Mouse (Mus musculus): Measurements from ENCODE around the gene Sit1.
"Not testable (repeated sequence)": the region's sequence is repeated elsewhere in the genome, so short reads cannot be mapped to it uniquely, and the experiment has no call there.

Sit1 gene

DNA sequence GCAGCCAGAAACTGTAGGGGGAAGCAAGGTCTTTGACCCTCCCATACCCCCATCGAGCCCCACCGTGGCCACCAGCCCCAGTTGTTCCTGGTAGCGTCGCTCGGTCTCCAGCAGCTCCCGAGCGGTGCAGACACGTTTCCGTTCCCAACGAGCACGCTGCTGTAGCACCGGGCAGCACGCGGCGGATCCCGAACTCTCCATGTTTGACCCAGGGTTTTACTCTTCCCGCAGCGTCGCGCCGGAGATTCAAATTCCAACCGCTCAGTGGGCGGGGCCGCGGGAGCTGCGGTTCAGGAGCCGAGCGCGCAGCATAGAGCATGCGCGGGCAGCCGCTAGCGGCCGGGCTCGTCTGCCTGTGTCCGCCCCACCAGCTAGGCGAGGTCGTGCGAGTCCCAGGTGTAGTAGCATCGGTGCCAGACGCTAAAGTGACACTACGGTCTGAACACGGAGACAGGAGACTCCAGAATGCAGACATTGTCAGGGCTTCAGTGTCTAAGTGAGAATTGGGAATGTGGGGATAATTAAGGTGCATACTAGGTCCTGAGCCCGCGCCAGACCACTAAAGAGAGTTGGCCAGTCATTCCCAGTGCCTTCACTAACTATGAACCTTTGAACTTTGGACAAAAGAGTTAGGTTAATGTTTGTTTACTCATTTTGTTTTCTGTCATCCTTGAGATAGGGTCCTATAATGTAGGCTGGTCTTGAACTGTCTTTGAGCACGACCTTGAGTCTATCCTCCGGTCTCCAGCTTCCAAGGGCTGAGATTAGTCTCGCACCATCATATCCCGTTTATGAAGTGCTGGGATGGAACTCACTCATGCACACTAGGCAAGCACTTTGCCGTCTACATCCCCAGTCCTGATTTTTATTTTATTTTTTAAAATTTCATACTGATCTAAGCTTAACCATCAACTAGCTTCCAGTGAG, 16.1 kb upstream of the Sit1 start, which contains the start of gene Arhgef39:
Gene Arhgef39 (minus strand): TSS at position 289 of the 927 bp plus-strand sequence.
- DNase-seq (ENCODE audit: low spot score): peak; percentile 92

DNA sequence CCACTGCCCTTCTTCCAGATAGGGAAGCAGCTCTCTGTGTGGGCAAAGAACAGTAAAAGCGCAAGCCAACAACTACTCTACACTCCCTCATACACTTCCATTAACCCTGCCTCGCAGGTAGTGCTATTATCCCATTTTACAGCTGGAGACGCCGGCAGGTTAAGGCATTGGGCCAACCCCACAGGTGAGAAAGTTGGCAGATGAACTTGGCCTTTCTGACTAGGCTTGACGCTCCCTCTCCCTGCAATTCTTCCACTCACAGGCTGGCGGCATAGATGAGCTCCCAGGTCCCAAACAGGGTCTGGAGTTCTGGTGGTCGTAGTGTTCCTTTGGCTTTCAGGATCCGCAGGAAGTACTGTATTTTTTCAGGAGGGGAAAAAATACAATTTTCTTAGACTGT, 15.4 kb upstream of the Sit1 start:
- peak; percentile 83 for DNase-seq (ENCODE audit: low spot score)

DNA sequence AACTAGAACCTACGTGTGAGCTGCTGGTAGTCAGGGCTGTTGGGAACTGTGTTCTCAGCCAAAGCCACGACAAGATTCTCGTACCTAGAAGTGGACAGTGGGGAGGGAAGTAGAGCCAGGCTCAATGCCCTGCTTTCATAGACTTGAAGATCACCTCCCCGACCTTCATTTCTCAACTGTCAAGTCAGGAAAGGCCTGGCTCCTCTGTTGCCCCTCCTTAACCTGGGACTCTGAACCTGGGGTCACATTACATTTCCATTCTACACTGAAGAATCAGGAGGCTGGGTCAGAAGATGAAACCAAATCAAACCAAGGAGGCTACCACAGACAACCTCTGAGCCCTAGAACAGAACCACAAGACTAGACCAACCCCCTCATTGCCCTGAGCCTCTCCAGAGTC, 14.4 kb upstream of the Sit1 start:
- no peak for DNase-seq (ENCODE audit: low spot score)

DNA sequence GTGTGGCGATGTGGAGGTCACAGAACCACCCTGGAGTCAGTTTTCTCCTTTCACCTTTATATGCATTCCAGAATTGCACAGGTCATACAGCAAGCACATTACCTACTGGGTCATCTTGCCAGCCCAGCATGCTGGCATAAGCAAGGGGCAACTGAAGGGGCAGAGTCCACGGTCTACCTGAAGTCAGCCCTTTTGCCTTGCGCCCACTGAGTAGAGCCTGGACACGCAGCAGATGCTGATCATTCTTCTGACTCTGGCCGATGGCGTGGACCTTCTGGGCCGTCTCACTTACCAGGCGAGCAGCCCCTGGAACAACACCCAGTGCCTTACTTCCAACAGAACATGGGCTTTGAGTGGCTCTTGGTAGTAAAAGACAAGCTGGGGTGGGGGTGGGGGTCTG, 13.9 kb upstream of the Sit1 start:
- no peak for DNase-seq (ENCODE audit: low spot score)

DNA sequence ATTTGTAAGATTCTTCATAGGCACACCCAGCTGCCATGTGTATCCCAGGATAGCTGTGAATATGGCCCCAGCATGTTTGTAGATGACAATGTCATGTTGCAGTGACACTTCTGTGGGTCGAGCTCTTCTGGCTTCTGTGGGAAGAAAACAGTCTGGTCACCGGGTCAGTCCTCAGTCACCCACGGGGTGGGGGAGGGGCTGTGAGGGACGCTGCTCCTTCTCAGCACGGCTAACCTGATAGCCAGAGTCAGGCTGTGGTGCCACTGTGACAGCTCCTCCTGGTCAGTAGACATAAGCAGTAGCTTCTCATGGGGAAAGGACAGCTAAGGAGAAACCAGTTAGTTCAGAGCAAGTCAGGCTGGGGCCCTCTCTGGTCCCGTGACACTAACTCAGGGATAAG, 13.1 kb upstream of the Sit1 start:
- no peak for DNase-seq (ENCODE audit: low spot score)

DNA sequence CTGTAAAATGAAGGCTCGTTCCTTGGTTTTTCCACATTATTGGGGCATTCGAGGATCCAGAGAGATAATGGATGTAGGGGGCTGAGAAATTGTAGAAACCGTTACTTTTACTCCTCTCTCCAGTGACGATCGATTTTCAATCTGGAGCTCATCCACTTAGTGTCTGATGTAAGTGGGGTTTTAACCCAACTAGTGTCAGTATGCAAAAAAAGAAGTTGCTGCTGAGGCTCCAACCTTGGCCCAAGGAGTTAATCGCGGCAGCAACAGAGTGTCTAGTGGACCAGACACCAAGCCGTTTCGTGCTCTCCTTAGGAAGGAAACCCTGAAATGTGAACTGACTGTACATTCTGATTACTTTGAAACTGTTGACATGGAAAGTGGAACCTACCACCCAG, 10.3 kb upstream of the Sit1 start:
- peak; percentile 35 for DNase-seq (ENCODE audit: low spot score)

DNA sequence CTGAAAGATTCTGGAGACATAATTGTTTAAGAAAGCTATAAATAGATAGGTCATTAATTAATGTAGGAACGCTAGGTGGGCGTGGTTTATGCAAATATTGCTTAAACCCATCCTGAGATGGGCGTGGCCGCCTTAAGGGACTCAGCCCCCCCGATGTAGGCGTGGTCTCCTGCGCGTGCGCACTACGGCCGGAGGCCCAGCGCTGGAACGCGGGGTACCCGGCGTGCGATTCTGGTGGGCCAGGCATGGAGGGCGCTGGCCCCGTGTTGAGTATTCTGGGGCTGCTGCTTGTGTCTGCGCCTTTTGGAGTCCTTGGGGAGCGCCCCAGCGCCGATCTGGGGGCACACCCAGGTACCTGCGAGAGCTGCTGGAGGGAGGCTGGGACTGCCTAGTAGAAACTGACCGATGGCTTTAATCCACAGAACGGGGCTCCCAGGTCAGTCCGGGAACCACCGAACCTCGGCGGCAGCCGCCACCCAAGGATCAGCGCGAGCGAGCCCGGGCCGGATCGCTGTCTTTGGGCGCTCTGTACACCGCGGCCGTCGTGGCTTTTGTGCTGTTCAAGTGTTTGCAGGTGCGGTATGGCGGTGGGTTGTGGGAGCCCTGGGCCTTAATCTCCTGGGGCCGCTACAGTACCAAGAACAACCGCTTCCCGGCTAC, 9.8 kb upstream of the Sit1 start:
- peak; percentile 98 for DNase-seq (ENCODE audit: low spot score)

DNA sequence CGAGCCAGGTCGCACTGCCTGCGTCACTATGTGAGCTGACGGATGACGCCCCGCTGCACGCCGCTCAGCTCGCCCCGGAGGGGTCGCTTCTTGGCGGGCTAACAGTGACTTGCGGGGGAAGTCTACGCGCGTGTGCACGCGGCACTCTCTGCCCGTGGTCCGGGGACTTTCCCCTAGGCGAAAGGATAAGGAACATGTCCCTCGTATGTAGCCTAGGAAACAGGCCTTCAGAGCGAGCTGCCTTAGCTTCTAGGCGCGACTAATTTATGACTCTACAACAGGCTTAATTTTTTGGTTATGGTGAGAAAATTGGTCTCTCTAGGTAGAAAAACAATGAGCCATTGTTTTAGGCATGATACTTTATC, 9.3 kb upstream of the Sit1 start, which contains the start of gene Ccdc107:
Gene Ccdc107 (plus strand): TSS at position 80 of the 365 bp plus-strand sequence.
- peak; percentile 95 for DNase-seq (ENCODE audit: low spot score)

DNA sequence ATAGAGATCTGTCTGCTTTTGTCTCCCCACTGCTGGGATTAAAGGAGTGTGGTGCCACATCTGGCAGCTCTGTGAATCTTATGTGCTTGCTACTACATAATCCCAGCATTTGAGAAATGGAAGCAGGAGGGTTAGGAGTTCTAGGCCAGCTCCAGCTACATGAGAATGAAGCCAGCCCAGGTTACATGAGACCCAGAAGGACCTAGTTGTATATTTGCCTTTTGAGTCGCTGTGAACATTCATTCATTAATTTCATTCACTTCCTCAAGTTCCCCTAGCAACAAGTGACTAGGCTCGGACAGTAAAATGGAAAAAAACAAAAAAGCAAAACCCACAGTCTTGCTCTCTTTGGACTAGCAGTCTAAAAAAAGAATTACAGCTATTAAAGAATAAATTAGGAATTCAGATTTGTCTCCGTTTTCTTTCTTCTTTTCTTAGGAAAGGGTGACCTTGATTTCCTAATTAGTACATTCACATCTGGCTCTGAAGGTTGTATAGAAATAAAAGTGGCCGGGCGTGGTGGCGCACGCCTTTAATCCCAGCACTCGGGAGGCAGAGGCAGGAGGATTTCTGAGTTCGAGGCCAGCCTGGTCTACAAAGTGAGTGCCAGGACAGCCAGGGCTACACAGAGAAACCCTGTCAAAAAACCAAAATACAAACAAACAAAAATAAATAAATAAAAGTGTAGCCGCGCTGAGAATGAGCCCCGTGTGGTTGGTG, 8.7 kb upstream of the Sit1 start:
- no peak for DNase-seq (ENCODE audit: low spot score)

DNA sequence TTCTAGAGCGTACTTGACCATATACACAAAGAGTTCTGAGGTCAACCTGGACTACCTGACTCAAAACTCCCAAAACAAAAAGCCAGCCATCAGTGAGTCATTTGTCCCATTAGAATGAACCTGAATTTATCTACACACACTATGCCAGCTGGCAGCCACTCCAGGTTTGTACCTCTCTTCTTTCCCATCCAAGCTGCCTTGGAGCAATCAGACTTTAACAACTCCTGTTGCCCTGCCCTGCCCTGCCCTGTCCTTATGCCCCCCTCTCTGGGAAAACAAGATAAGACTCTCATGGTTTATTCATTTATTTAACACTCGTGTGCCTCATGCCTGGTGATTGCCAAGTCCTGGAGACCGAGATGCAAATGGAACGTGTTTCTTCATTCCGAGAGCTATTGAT, 7.3 kb upstream of the Sit1 start:
- no peak for DNase-seq (ENCODE audit: low spot score)

DNA sequence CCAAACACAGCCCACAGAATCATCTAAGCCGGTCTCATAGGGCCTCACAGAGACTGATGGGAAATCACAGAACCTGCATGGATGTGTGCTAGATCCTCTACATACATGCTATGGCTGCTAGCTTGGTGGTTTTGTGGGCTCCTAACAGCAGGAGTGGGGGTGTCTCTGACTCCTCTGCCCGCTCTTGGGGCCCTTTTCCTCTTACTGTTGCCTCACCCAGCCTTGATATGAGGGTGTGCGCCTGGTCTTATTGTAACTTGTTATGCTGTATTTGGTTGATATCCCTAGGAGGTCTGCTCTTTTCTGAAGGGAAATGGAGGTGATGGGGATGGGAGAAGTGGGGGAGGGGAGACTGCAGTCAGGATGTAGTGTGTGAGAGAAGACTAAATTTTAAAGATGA, 6.1 kb upstream of the Sit1 start:
- no peak for DNase-seq (ENCODE audit: low spot score)

DNA sequence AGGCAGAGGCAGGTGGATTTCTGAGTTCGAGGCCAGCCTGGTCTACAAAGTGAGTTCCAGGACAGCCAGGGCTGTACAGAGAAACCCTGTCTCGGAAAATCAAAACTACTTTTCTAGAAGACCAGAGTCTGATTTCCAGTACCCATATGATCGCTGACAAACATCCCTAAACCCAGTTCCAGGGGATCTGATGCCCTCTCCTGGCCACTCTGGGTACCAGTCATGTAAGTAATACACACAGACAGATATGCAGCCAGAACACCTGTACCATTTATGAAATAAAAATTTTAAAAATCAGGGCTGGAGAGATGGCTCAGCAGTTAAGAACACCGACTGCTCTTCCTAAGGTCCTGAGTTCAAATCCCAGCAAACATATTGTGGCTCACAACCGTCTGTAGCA, 2.1 kb upstream of the Sit1 start:
- DNase-seq (ENCODE audit: low spot score): not testable (repeated sequence)

DNA sequence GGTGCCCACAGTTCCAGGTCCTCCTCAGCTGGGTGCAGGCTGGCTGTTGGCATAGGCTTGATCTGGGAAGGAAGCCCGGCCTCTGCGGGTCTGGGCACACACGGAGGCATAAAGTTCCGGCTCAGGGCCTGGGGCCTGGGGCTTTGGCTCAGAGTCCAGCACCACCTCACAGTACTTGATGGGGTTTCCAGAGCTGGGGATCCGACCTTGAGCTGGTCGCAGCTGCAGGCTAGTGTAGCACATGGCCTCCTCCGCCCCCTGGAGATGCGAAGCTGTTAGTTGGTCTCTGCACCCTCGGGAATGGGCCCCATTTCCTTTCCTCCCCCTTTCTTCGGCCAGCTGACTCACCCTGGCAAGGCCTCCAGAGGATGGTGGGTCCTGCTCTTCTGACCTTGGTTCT, 943 bp downstream of the Sit1 start:
- DNase-seq (ENCODE audit: low spot score): no peak

DNA sequence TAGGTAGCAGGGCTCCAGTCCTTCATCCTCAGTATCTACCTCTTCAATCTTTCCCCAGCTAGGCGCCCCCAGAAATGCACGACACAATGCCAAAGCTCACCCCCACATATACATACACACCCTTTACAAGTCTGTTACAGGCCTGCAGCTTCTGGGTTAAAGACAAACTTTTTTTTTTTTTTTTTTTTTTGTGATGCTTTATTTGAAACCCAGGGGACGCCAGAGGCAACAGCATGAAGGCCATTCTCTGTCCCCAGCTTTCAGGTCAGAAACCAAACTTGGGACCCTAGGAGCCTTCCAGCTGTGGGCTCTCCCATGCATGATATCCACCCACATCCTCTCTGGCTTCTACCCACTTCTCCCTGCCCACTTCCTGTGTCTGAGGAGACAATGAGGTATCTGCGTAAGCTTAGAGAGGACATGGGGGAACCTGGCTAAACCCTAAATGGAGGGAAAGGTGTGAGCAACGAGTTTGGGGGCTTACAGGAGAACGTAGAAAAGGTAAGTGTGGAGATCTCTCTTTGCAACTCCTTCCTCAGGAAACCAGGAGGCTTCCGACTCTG, 1.6 kb downstream of the Sit1 start:
- no peak for DNase-seq (ENCODE audit: low spot score)

DNA sequence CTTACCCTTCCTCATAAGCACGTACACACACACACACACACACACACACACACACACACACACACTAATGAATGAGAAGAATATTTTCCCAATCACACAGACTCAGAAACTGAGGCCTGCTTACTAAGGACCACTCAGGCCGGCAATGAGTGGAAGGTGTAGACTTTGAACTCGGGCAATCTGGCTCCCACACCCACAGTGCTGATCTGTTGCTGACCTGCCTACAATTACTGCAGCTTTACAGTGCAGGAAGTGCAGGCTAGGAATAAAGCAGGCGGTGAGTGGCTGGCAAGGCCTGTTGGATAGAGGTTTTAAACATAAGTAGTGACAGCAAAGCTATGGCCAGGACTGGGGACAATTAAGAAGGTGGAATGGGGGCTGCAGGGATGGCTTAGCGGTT, 2.5 kb downstream of the Sit1 start:
- DNase-seq (ENCODE audit: low spot score): no peak

DNA sequence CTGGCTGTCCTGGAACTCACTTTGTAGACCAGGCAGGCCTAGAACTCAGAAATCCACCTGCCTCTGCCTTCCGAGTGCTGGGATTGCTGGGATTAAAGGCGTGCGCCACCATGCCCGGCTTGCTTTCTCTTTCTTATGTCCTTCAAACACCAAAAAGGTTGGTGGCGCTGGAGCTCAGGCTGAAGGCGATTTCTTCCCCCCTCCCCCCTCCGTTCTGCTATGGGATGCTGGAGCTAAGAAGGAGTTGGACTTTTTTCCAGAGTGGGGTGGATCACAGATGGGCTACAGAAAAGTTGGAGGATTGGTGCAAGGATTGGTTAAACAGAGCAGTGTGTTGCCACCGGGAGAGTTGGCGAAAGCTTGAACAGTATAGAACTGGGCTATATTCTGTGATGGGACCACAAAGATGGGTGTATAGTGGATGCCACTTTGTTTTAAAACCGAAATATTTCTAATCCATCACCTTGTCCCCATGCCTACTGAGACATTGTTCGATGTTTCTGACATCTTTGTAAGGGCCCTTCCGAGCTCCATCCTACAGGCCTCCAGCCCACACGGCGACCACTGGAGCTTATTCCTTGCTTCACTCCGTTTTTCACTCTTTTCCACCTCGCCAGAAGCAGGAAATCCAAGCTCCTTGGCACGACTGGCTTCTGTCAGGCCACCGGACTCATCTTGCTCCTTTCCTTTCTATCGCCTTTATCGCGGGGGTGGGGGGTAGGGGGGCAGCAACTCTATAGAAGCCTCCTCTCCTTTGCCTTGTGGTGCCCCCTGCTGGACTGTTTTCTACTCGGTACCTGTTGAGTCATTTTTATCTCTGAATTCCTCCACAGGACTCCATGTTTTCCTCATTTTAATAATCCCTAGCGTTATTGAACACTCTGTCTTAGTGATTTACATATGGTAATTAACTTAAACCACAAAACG, 4.4 kb downstream of the Sit1 start:
- peak; percentile 82 for DNase-seq (ENCODE audit: low spot score)

DNA sequence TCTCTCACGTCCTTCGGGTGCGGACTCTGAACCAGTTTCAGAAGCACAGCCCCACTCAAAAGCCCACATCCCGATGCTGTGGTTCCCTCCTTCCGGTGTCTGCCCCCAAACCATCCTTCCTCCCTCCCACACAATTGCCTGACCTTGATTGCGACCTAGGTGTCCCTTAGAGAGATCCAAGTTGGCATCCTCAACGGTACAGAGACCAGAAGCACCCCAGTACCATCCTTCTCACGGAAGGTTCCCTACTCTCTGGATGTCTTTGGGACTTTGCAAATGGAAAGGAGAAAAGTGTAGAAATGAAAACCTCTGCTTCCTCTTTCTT, 5.0 kb downstream of the Sit1 start:
- no peak for DNase-seq (ENCODE audit: low spot score)

DNA sequence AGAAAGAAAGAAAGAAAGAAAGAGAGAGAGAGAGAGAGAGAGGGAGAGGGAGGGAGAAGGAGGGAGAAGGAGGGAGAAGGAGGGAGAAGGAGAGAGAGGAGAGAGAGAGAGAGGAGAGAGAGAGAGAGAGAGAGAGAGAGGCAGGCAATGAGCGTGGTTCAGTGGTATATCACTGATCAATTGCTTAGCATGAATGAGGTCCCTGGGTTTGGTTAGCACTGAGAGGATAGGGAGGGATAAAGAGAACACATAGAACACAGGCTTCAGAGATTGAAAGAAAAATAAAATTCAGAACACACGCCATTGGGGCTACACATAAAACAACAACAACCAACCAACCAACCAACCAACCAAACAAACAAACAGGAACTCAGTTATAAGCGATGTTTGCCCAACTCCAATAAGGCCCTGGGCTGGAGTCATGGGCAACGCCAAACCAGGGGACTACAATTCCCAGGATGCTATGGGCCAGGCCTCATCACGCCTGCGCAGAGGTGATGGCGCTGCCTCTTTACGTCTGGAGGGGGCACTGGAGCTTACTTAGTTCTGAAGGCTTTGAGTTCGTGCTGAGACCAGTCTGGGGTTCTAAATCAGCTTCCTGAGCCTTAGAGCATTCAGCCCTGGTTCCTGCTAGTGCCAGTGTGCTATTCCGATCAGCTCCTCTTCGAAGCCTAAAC, 5.5 kb downstream of the Sit1 start:
- peak; percentile 97 for DNase-seq (ENCODE audit: low spot score)

DNA sequence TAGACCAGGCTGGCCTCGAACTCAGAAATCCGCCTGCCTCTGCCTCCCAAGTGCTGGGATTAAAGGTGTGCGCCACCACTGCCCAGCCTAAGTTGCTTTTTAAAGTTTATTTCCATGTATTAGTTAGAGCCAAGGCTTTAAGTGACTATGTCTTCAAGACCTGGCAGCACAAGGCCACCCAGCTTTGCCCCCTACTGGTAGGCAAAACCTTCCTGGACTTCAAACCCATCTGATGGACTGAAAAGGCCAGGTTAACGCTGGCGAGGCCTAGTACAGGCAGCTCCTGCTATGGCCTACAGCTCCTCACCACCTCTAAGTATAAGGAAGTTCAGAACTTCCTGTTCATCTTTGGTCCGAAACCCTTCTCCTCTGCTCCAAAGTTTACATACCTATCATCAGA, 6.9 kb downstream of the Sit1 start:
- no peak for DNase-seq (ENCODE audit: low spot score)

DNA sequence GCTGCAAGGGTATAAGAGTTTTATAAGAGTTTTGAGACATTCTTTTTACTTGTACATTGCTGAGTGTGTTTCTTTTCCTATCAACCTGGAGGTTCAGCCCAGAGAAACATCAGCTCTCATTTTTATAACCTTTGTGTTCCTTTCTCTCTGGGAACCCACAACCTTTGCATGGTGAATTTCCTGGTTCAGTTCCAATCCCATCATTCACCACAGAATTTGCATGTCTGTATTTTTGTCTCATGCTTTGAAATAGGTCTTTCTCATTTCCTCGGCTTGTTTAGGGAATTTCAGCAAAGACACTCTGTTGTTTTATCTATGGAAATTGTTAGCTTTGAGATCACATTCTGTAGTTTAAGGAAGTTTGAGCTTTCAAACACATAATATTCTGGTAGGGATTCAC, 9.9 kb downstream of the Sit1 start:
- no peak for DNase-seq (ENCODE audit: low spot score)

DNA sequence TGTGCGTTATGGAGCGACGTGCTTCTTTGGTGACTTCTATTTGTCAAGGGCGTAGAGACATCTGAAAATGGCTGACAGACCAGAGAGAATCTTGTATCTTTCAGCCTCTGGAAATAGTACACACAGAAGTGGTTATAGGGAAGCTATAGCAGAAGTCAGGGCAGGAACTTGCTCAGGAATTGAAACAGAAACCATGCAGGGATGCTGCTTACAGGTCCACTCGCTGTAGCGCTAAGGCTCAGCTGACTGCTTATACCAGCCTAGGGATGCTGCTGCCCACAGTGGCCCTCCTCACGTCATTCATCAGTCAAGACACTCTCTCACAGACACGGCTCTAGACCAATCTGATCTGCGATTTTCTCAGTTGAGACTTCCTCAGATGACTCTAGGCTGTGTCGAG, 13.2 kb downstream of the Sit1 start:
- no peak for DNase-seq (ENCODE audit: low spot score)
